Mouse (Mus musculus) hindbrain, embryonic 13.5 days (tissue): ENCODE data around the gene Gale. TPM values are rescaled to one million over a fixed set of nuclear protein-coding genes. Genes with fewer than 3 reads are reported as not detected.
A peak's percentile ranks its signal among the peaks of the same experiment; 100 is the strongest.

Experiments used
- ATAC-seq: fragments of 200-750 bp; cut with Nextera tagmentation; 2 replicates; pipeline ENCODE4 v1.8.0; 2017; ENCODE audit warnings: moderate TSS enrichment; ENCODE audit not compliant: low FRiP score
- H3K27ac ChIP-seq: fragments of 300-500 bp; sonication (generic); 2 replicates; pipeline ENCODE4 v1.5.1; 2015; ENCODE audit warnings: inconsistent platforms, mild to moderate bottlenecking, moderate library complexity
- H3K27me3 ChIP-seq: fragments of 300-500 bp; sonication (generic); 2 replicates; pipeline ENCODE4 v1.6.1; 2015; ENCODE audit warnings: mild to moderate bottlenecking, inconsistent platforms
- H3K36me3 ChIP-seq: fragments of 300-500 bp; sonication (generic); 2 replicates; pipeline ENCODE4 v1.6.1; 2015; ENCODE audit warnings: mild to moderate bottlenecking, inconsistent platforms
- H3K4me1 ChIP-seq: fragments of 300-500 bp; sonication (generic); replicated peaks from 2 replicates; pipeline ENCODE4 v1.6.1; 2015; ENCODE audit warnings: inconsistent platforms
- H3K4me2 ChIP-seq: fragments of 300-500 bp; sonication (generic); 2 replicates; pipeline ENCODE4 v1.6.1; 2015; ENCODE audit warnings: inconsistent platforms, mild to moderate bottlenecking, moderate library complexity
- H3K4me3 ChIP-seq: fragments of 300-500 bp; sonication (generic); 2 replicates; pipeline ENCODE4 v1.5.1; 2015; ENCODE audit warnings: mild to moderate bottlenecking, inconsistent platforms
- H3K9ac ChIP-seq: fragments of 300-500 bp; sonication (generic); 2 replicates; pipeline ENCODE4 v1.6.1; 2015; ENCODE audit warnings: mild to moderate bottlenecking, inconsistent platforms
- H3K9me3 ChIP-seq: fragments of 300-500 bp; sonication (generic); 2 replicates; pipeline ENCODE4 v1.6.1; 2016; ENCODE audit warnings: inconsistent platforms
- whole genome bisulfite sequencing: fragments of 180-500 bp; shearing (Covaris S2); methylation state at CpG from one replicate; pipeline ENCODE4 v1.1.7; 2015; 5-methylcytosine and 5-hydroxymethylcytosine counted together
- polyA plus RNA-seq: library from polyadenylated mRNA; unstranded; fragments of >200 nt; fragmentation: Nextera tagmentation; extraction: Ambion mirVana; gene quantifications from 2 replicates; pipeline ENCODE4 v1.2.1, GENCODE M21; 2015

Gale gene
- polyA plus RNA-seq, 1 experiment from 2014 or later = 39.5 TPM

DNA sequence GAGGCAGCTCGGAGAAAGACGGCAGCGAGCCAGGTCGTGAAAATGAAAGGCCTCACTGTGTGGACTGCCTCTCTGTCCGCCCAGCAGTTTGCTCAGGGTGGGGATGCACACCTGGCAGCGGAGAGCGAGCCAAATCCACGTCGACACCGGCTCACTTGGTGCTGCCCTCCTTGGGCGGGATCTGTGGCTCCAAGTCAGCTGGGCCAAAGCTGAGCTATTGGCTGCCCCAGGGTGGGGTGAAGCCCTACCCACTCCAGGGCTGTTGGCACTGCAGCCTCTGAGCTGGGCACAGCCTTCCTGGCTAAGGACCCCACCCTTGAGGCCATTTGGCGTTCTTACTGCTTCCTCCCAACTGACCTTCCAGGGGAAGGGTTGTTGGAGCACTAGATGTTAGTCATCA lies 899 bp downstream of the Gale start:
- Histone ChIP-seq H3K4me2 (peak overlapping the region; percentile 95), H3K27ac (peak overlapping the region; percentile 94; the same call in 1 of the 2 replicates), H3K9me3 (no peaks in the 10 kb centered on the region), H3K36me3 (peaks cover 60% of the 10 kb centered on the region), H3K9ac (peak overlapping the region; percentile 95), H3K4me1 (peaks cover 26% of the 10 kb centered on the region), H3K27me3 (no peaks in the 10 kb centered on the region), H3K4me3 (peak overlapping the region; percentile 85)
- 5% methylated on average over 12 of the region's 12 CpGs for WGBS
- no peak for ATAC-seq

DNA sequence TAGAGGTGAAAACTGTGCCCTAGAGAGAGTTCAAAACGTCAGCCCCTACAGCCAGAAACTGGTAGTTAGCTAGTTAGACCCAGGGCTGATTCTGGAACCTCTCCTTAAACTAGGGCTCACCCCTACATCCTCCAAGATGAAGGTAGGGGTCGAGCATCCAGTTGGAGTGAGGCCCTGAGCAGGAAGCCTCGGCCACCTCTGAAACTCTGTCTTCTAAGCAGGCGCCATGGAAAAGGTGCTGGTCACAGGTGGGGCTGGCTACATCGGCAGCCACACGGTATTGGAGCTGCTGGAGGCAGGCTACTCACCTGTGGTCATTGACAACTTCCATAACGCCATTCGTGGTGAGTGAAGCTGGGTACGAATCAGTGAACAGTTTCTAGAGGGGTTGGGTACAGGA lies 1.6 kb downstream of the Gale start:
- WGBS = 87% methylated on average over 9 of the region's 9 CpGs
- Histone ChIP-seq H3K4me1 (peaks cover 32% of the 10 kb centered on the region), H3K27ac (no peak overlapping the region), H3K9me3 (no peaks in the 10 kb centered on the region), H3K9ac (peak overlapping the region; percentile 95), H3K4me2 (peak overlapping the region; percentile 95; the same call in 1 of the 2 replicates), H3K4me3 (peak overlapping the region; percentile 85; the same call in 1 of the 2 replicates), H3K27me3 (no peaks in the 10 kb centered on the region), H3K36me3 (peaks cover 60% of the 10 kb centered on the region)
- no peak for ATAC-seq

DNA sequence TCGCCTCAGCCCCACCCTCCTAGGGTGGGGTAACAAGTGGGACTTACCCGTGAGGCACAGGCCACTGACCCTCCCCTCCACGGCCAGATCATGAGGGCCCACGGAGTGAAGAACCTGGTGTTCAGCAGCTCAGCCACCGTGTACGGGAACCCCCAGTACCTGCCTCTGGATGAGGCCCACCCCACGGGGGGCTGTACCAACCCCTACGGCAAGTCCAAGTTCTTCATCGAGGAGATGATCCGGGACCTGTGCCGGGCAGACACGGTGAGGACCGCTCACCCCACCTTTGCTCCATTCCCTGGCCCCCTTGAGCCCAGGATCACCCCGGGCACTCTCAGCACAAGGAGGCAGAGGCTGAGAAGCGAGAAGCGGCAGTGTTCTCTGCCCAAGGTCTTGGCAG lies 2.8 kb downstream of the Gale start:
- H3K9ac ChIP-seq = no peak overlapping the region
- no peaks in the 10 kb centered on the region for H3K9me3 ChIP-seq
- no peak overlapping the region for H3K27ac ChIP-seq
- H3K4me3 ChIP-seq = no peak overlapping the region
- H3K27me3 ChIP-seq = no peaks in the 10 kb centered on the region
- H3K4me1 ChIP-seq = peaks cover 44% of the 10 kb centered on the region
- 91% methylated on average over 16 of the region's 16 CpGs for WGBS
- ATAC-seq = no peak
- H3K36me3 ChIP-seq = peaks cover 61% of the 10 kb centered on the region
- no peak overlapping the region for H3K4me2 ChIP-seq

DNA sequence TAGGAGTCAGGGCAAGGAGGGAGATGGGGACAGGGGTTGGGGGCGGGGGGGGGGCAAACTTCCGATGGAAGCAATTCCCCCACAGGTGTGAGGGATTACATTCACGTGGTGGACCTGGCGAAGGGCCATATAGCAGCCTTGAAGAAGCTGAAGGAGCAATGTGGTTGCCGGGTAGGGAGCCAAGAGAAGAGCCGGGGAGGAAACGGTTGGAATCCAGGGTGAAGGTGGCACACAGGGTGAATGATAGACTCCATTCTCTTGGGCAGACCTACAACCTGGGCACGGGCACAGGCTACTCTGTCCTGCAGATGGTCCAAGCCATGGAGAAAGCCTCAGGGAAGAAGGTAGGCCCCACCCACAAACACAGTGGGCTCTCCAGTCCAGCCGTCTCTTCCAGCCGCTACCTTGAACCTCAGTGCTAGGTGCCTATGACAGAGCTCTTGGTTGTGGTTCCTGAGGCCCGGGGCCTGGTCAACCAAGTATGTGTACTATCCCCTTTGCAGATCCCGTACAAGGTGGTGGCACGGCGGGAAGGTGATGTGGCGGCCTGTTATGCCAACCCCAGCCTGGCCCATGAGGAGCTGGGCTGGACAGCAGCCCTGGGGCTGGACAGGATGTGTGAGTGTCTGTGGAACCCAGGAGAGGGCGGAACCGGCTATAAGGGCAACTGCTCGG lies 3.7 kb downstream of the Gale start:
- Histone ChIP-seq H3K4me3 (no peak overlapping the region), H3K4me2 (no peak overlapping the region), H3K27me3 (no peaks in the 10 kb centered on the region), H3K9me3 (no peaks in the 10 kb centered on the region), H3K36me3 (peaks cover 56% of the 10 kb centered on the region), H3K27ac (no peak overlapping the region), H3K4me1 (peaks cover 51% of the 10 kb centered on the region), H3K9ac (no peak overlapping the region)
- 92% methylated on average over 18 of the region's 18 CpGs for WGBS
- no peak for ATAC-seq

DNA sequence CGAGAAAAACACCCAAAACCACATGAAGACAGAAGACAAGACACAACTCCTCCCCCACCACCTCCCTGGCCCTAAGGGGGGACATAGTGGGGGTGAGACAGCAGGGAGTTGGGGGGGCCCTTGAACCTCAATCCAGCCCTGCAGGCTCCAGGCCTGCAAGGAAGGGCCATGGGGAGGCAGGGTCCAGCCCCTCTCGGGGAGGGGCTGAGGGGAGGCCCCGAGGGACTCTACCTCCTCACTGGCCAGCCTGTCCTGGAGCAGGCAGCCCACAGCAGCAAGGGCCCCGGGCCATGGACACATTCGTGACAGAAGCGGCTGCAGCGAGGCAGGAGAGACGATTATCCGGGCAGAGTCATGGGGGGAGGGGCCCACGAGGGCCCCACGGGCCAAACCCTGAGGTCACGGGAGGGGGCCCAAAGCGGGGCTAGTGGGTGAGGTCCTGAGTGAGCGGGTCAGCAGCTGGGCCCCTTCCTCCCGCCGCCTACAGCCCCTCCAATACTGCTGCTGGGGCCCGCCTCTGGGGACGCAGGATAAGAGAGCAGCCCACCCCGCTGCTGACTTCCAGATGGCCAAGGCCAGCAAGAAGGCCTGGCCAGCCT lies 4.8 kb downstream of the Gale start:
- ATAC-seq = no peak
- Histone ChIP-seq H3K4me1 (peaks cover 50% of the 10 kb centered on the region), H3K36me3 (peaks cover 56% of the 10 kb centered on the region), H3K27me3 (no peaks in the 10 kb centered on the region), H3K9ac (no peak overlapping the region), H3K27ac (no peak overlapping the region), H3K4me3 (no peak overlapping the region), H3K4me2 (no peak overlapping the region), H3K9me3 (no peaks in the 10 kb centered on the region)
- 66% methylated on average over 19 of the region's 19 CpGs for WGBS

DNA sequence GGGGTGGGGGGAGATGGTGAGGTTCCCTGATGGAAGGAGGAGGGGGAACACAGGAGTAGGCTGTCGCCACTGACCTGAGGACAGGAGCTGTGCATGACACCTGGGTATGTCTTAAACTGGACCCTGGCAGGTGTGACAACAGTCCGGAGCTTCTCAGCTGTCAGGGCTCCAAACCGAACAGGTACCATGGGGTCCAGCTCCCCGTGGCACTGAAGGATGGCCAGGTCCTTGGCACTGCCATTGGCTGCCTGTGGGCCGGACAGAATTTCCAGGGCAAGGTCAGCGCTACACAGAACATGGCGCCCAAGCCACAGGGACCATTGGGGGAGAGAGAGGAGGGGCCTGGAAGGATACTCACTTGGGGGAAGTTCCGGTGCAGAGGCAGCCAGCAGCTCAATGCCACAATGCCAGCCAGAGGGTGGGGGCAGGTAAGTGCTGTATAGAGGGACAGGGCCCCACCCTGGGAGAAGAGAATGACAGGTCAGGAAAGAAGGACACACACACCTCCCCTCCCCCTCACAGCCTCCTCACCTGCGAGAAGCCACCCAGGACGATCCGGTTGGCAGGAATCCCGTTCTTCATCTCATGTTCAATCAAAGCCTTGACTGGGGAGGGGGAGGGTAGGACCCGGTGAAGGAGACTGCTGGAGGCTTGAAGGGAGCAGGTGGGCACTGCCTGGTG lies 5.7 kb downstream of the Gale start:
- Histone ChIP-seq H3K4me2 (no peak overlapping the region), H3K4me3 (no peak overlapping the region), H3K27me3 (no peaks in the 10 kb centered on the region), H3K9me3 (no peaks in the 10 kb centered on the region), H3K27ac (no peak overlapping the region), H3K36me3 (peaks cover 58% of the 10 kb centered on the region), H3K4me1 (peaks cover 46% of the 10 kb centered on the region), H3K9ac (no peak overlapping the region)
- ATAC-seq = no peak
- 90% methylated on average over 13 of the region's 13 CpGs for WGBS

DNA sequence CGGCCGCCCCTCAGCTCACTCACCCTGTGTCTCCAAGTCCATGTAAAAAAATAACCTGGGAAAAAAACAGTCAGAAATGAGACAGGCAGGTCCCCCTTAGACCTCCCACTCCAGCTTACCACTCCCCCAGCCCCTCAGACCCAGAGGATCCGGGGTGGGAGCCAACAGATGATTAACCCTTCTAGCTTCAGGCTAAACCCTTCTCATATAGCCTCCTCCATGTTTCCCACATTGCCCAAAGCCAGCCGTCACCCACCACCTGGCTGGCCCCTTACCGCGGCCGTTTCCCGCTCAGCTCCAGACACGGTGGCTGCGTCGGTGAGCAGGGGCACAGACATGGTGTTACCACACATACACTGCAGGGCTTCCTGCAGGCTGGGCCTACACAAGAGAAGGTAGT lies 7.1 kb downstream of the Gale start:
- 0 out of 2 replicates have a peak overlapping the region, but pooled peaks have one; percentile 97 for H3K9ac ChIP-seq
- H3K4me1 ChIP-seq = peaks cover 33% of the 10 kb centered on the region
- 0 out of 2 replicates have a peak overlapping the region, but pooled peaks have one; percentile 99 for H3K4me2 ChIP-seq
- no peaks in the 10 kb centered on the region for H3K27me3 ChIP-seq
- H3K36me3 ChIP-seq = peaks cover 68% of the 10 kb centered on the region
- no peak overlapping the region for H3K27ac ChIP-seq
- WGBS = 94% methylated on average over 11 of the region's 11 CpGs
- H3K9me3 ChIP-seq = no peaks in the 10 kb centered on the region
- no peak for ATAC-seq
- H3K4me3 ChIP-seq = peak overlapping the region; percentile 99; the same call in 1 of the 2 replicates

DNA sequence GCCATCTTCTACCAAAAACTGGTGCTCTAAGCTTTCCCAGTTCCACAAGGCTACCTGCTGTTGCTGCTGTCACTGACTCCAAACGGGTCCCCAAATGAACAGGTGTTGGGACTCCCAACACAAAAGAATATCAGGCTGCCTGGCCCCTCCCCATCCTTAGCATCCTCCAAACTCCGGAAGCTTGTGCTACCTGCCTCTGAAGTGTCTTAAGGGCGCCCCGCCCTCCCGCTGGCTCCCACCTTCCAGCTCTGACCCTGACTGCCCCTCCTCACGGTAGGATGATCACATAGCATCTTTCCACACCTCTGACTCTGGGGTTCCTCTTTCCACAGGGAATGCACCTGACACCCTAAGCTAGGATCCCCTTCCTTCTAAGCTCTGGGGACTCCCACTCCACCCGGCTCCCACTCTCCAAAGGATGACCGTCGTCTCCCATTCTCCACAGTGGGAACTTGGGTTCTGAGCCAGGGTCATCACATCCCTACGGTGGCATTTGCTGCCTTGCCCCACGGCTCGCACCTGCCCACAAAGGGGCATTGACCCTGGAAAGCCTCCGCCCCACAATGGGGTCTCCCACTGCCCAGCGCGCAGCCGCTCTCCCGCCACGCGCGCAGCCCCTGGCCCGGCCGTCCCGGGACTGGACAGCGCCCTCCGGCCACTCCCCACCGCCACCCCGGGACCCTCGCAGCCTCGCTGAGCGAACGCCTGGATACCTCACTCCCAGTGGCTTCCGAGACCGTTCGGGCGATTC lies 8.5 kb downstream of the Gale start:
- WGBS = under 1% methylated on average over 35 of the region's 35 CpGs
- peak overlapping the region; percentile 97 for H3K9ac ChIP-seq
- H3K4me3 ChIP-seq = peak overlapping the region; percentile 99
- H3K27ac ChIP-seq = peak overlapping the region; percentile 81
- H3K27me3 ChIP-seq = no peaks in the 10 kb centered on the region
- peak overlapping the region; percentile 99 for H3K4me2 ChIP-seq
- no peaks in the 10 kb centered on the region for H3K9me3 ChIP-seq
- peaks cover 33% of the 10 kb centered on the region for H3K4me1 ChIP-seq
- H3K36me3 ChIP-seq = peaks cover 67% of the 10 kb centered on the region
- peak; percentile 65 for ATAC-seq

DNA sequence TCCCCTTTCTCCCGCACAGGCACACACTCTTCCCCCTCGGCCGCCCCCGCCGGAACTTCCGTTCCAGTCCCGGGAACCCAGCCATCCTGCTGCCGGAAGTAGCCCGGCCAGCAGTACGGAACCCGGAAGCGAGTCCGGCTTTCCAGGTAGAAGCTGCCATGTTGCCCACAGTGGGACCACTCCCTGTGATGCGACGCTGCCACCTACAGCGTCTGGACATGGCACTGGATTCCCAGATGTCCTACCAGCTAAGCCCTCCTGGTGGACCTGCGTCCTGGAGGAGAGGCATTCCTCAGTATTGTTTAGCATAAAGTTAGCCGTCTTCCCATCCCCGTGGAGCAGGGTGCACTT lies 9.0 kb downstream of the Gale start, which contains the start of gene Lypla2:
Gene Lypla2 (minus strand): TSS at position 71 of the 351 bp plus-strand sequence.
- Histone ChIP-seq H3K27ac (peak within 1 kb of the TSS; percentile 81), H3K9me3 (no peaks in the 10 kb centered on the region), H3K4me2 (peak within 1 kb of the TSS; percentile 99), H3K4me3 (peak within 1 kb of the TSS; percentile 99), H3K4me1 (peaks cover 33% of the 10 kb centered on the region), H3K27me3 (no peaks in the 10 kb centered on the region), H3K36me3 (peaks cover 65% of the 10 kb centered on the region), H3K9ac (peak within 1 kb of the TSS; percentile 97)
- ATAC-seq = peak; percentile 84
- 2% methylated on average over 19 of the region's 19 CpGs for WGBS

DNA sequence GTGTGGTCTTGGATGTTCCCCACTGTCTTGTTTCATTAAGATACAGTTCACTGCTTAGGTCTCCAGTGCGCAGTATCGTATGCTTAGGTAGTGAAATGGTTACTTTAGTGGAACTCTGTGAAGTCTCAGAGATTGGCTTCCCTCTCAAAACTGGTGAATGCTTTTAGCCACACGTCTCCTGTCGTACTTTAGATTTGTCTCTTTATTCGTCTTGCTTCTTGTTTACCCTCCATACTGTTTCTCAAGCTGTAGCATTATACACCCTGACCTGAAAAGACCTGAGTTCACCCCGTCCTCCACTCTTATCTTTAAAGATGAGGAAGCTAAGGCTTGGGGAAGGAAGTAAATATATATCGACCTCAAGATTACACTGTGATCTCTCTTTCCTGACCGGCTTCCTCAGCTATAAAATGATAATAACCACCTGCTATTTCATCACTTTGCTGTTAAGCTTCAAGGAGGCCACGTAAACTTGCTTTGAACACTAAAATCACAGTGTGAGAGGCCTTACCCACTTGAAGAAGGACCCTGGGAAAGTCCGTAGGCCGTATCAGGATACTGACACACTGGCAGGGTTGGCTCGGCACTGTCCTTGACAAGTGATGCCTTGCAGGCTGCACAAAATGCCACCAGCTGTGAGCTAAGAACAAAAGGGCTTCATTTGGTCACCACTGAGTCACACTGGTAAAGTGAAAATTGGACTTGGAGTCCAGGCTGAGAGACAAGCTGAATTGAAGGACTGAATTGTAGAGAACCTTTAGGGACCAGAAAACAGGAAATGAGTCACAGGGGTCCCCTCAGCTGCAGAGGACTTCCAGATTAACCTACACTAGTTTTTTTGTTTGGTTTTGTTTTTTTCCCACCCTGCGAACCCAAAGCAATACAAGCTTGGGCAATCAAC lies 9.6 kb downstream of the Gale start:
- peaks cover 33% of the 10 kb centered on the region for H3K4me1 ChIP-seq
- peak overlapping the region; percentile 97 for H3K9ac ChIP-seq
- no peak; the same call in 1 of the 2 replicates for ATAC-seq
- no peaks in the 10 kb centered on the region for H3K27me3 ChIP-seq
- peak overlapping the region; percentile 99 for H3K4me2 ChIP-seq
- no peaks in the 10 kb centered on the region for H3K9me3 ChIP-seq
- H3K27ac ChIP-seq = peak overlapping the region; percentile 81; the same call in 1 of the 2 replicates
- 74% methylated on average over 13 of the region's 13 CpGs for WGBS
- H3K4me3 ChIP-seq = peak overlapping the region; percentile 99
- H3K36me3 ChIP-seq = peaks cover 59% of the 10 kb centered on the region

DNA sequence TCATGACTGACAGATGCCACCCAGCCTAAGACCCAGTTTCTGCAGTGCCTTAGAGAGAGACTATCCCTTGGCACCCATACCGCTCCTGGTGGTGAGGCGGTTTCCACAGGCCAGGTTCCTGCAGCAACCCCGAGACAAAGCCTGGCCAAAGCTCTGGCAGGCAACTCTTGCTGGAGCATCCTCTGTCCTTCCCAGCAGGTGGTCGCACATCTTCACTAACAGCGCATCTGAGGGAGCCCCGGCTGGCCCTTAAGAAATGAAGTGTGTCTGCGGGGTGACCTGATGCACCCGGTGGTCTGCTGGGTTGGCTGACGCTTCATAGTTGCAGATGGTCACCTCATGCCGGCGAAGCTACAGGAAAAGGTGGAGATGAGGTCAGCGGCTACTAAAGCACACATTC lies 12.6 kb downstream of the Gale start:
- H3K27ac ChIP-seq = no peak overlapping the region
- H3K4me3 ChIP-seq = no peak overlapping the region
- peaks cover 14% of the 10 kb centered on the region for H3K4me1 ChIP-seq
- ATAC-seq = no peak
- WGBS = 94% methylated on average over 12 of the region's 12 CpGs
- no peaks in the 10 kb centered on the region for H3K9me3 ChIP-seq
- H3K9ac ChIP-seq = no peak overlapping the region
- no peak overlapping the region for H3K4me2 ChIP-seq
- H3K27me3 ChIP-seq = no peaks in the 10 kb centered on the region
- peaks cover 42% of the 10 kb centered on the region for H3K36me3 ChIP-seq
